9 mouse cellular contexts compared by ENCODE assay signal in genomic region chr10:85968157-85968634, GRCm38 (mm10). TPM values are rescaled to one million over a fixed set of nuclear protein-coding genes. Genes with fewer than 3 reads are reported as not detected.
DNase-seq lines count a peak whose midpoint lies in the region; ATAC-seq and TF ChIP-seq lines count a peak whose summit lies in the region.
"Had no signal": no experiment of that assay in that cellular context is flagged by ENCODE, and none has a peak within 500 bp of the region (broad histone marks: within the 10 kb centered on the region; RNA-seq: fewer than 3 reads in every experiment).

No protein-coding gene starts in this region.

- H3K9me3 ChIP-seq in forebrain, postnatal 0 days (ENCODE audit: low read length) = no peaks in the 10 kb centered on the region
- no peaks in the 10 kb centered on the region for H3K9me3 ChIP-seq in hindbrain, embryonic 15.5 days

- H3K9ac ChIP-seq in forebrain, postnatal 0 days = no peak overlapping the region
- no peak overlapping the region for H3K9ac ChIP-seq in hindbrain, embryonic 15.5 days

- in situ Hi-C loops in Patski (cut with MboI; ENCODE audit: low pct_unique_long_range_greater_than_20kb) = loop anchor here (5.0 to 10.0 kb wide), 2 partner anchors 337 to 499 kb away; partner anchors contain the start of gene Timp3

- peak; percentile 91 for TF ChIP-seq CTCF in Patski (IDR thresholded peaks at IDR 0.05)
- TF ChIP-seq CTCF in forebrain, postnatal 0 days (IDR thresholded peaks at IDR 0.05; ENCODE audit: low read depth) = peak; percentile 93

- H3K27ac ChIP-seq in forebrain, postnatal 0 days (ENCODE audit: low read depth, low read length) = no peak overlapping the region
- no peak overlapping the region for H3K27ac ChIP-seq in hindbrain, embryonic 15.5 days (replicated peaks)

- no peaks in the 10 kb centered on the region for H3K4me1 ChIP-seq in forebrain, postnatal 0 days (ENCODE audit: insufficient read depth)
- H3K4me1 ChIP-seq in hindbrain, embryonic 15.5 days (replicated peaks) = no peaks in the 10 kb centered on the region

- no peak overlapping the region for H3K4me3 ChIP-seq in forebrain, postnatal 0 days (ENCODE audit: low read depth, low read length)
- H3K4me3 ChIP-seq in hindbrain, embryonic 15.5 days = no peak overlapping the region

- H3K27me3 ChIP-seq in Patski = no peaks in the 10 kb centered on the region
- no peaks in the 10 kb centered on the region for H3K27me3 ChIP-seq in forebrain, postnatal 0 days (ENCODE audit: insufficient read depth, low read length)
- no peaks in the 10 kb centered on the region for H3K27me3 ChIP-seq in hindbrain, embryonic 15.5 days

- CTCF ChIA-PET in Patski (lab: Charles Lee) = interaction anchor here (0.8 to 3.2 kb wide), 8 partner anchors 10 to 514 kb away, joined by 3 to 30 read pairs (median 5); partner anchors contain the start of genes Fbxo7 and Rtcb

- POLR2A ChIA-PET in Patski (lab: Charles Lee) = no interaction called here

- no peaks in the 10 kb centered on the region for H3K36me3 ChIP-seq in forebrain, postnatal 0 days (ENCODE audit: insufficient read depth)
- no peaks in the 10 kb centered on the region for H3K36me3 ChIP-seq in hindbrain, embryonic 15.5 days

- no peak for DNase-seq in Patski (ENCODE audit: low read depth, low spot score)
- peak; percentile 71 to 86 for DNase-seq in cerebellum, adult 18-20 months
- peak; percentile 90 for DNase-seq in forebrain, postnatal 0 days
- DNase-seq in layer of hippocampus, postnatal 14 days (ENCODE audit: low spot score in 2 of 2) = peak; percentile 85 to 88
- DNase-seq in lung, postnatal 36 days = peak; percentile 84
- peak; percentile 74 for DNase-seq in right cerebral cortex, adult 18-20 months
- DNase-seq in urinary bladder, adult 18-20 months (ENCODE audit: low spot score in 2 of 2) = peak; percentile 68 to 78

- no peak for ATAC-seq in Patski
- ATAC-seq in forebrain, postnatal 0 days = peak; percentile 84
- peak; percentile 83; the same call in 1 of the 2 replicates for ATAC-seq in hindbrain, embryonic 15.5 days (ENCODE audit: low FRiP score, low read depth)

- 14% methylated on average over 7 of the region's 7 CpGs for WGBS in forebrain, postnatal 0 days
- WGBS in hindbrain, embryonic 15.5 days = 13% methylated on average over 7 of the region's 7 CpGs

- H3K4me2 ChIP-seq in forebrain, postnatal 0 days (ENCODE audit: low read depth) = no peak overlapping the region
- no peak overlapping the region for H3K4me2 ChIP-seq in hindbrain, embryonic 15.5 days

RNA-seq across cellular contexts. Expression of gene Rtcb, which starts 10.6 kb away (rescaled TPM):
- 153 TPM for polyA plus RNA-seq in Patski (2021)
- 134 and 139 TPM in 2 replicates for total RNA-seq in forebrain, postnatal 0 days (2014; rRNA removed)
- polyA plus RNA-seq in forebrain, postnatal 0 days (2015; fragmentation: Nextera tagmentation; extraction: Ambion mirVana) = 182 TPM in 2 replicates
- 162 and 171 TPM in 2 replicates for polyA plus RNA-seq in hindbrain, embryonic 15.5 days (2015; fragmentation: Nextera tagmentation; extraction: Ambion mirVana)
- total RNA-seq in layer of hippocampus, postnatal 14 days (2021) = 100 to 1,000 TPM in 1 of 2 experiments, 10 to 100 TPM in 1; 98.4 to 106 TPM

RNA-seq across cellular contexts. Expression of gene Ascl4, which starts 40.7 kb away (rescaled TPM):
- 0.24 TPM for polyA plus RNA-seq in Patski (2021)
- total RNA-seq in forebrain, postnatal 0 days (2014; rRNA removed) = 0.08 and 0.24 TPM in 2 replicates
- 0.18 and 0.34 TPM in 2 replicates for polyA plus RNA-seq in forebrain, postnatal 0 days (2015; fragmentation: Nextera tagmentation; extraction: Ambion mirVana)
- 0.28 and 0.31 TPM in 2 replicates for polyA plus RNA-seq in hindbrain, embryonic 15.5 days (2015; fragmentation: Nextera tagmentation; extraction: Ambion mirVana)
- total RNA-seq in layer of hippocampus, postnatal 14 days (2021) = under 1 TPM; 0.37 to 0.38 TPM
- polyA plus RNA-seq: liver, embryonic 16.5 days had no signal

RNA-seq across cellular contexts. Expression of gene Bpifc, which starts 43.5 kb away (rescaled TPM):
- 0.03 TPM for polyA plus RNA-seq in Patski (2021)
- 0.10 TPM in 1 of 2 replicates, not detected in the other for total RNA-seq in forebrain, postnatal 0 days (2014; rRNA removed)
- polyA plus RNA-seq in forebrain, postnatal 0 days (2015; fragmentation: Nextera tagmentation; extraction: Ambion mirVana) = 0.13 TPM in 1 of 2 replicates, not detected in the other
- polyA plus RNA-seq in hindbrain, embryonic 15.5 days (2015; fragmentation: Nextera tagmentation; extraction: Ambion mirVana) = 0.05 TPM in 1 of 2 replicates, not detected in the other
- total RNA-seq in layer of hippocampus, postnatal 14 days (2021) = not detected

RNA-seq across cellular contexts. Expression of gene Prdm4, which starts 51.3 kb away (rescaled TPM):
- polyA plus RNA-seq in Patski (2021) = 23.4 TPM
- total RNA-seq in forebrain, postnatal 0 days (2014; rRNA removed) = 51.6 and 65.0 TPM in 2 replicates
- polyA plus RNA-seq in forebrain, postnatal 0 days (2015; fragmentation: Nextera tagmentation; extraction: Ambion mirVana) = 12.8 and 14.6 TPM in 2 replicates
- polyA plus RNA-seq in hindbrain, embryonic 15.5 days (2015; fragmentation: Nextera tagmentation; extraction: Ambion mirVana) = 21.3 and 24.9 TPM in 2 replicates
- 10 to 100 TPM; 28.6 to 29.1 TPM for total RNA-seq in layer of hippocampus, postnatal 14 days (2021)

RNA-seq across cellular contexts. Expression of gene Fbxo7, which starts 53.6 kb away (rescaled TPM):
- 38.1 TPM for polyA plus RNA-seq in Patski (2021)
- 10.0 and 15.0 TPM in 2 replicates for total RNA-seq in forebrain, postnatal 0 days (2014; rRNA removed)
- polyA plus RNA-seq in forebrain, postnatal 0 days (2015; fragmentation: Nextera tagmentation; extraction: Ambion mirVana) = 20.5 and 23.2 TPM in 2 replicates
- polyA plus RNA-seq in hindbrain, embryonic 15.5 days (2015; fragmentation: Nextera tagmentation; extraction: Ambion mirVana) = 20.4 and 20.9 TPM in 2 replicates
- total RNA-seq in layer of hippocampus, postnatal 14 days (2021) = 10 to 100 TPM; 25.4 to 25.7 TPM
